Mouse (Mus musculus): Measurements from ENCODE around the gene Hba-a2. TPM values are rescaled to one million over a fixed set of nuclear protein-coding genes. Genes with fewer than 3 reads are reported as not detected.

The Hba-a2 gene
- polyA plus RNA-seq, 1 experiment from 2014 or later, result 4,243 TPM

- no peaks in the 10 kb centered on the region for H3K9me3 ChIP-seq (ENCODE audit: control insufficient read depth, low read length)
- H3K27ac ChIP-seq (replicated peaks; ENCODE audit: low read depth, low read length), result no peak overlapping the region
- 59% methylated on average over 14 of the region's 17 CpGs for WGBS
- peak overlapping the region; percentile 27; the same call in 1 of the 2 replicates for H3K4me2 ChIP-seq (ENCODE audit: low read depth, severe bottlenecking)
- ATAC-seq (ENCODE audit: insufficient number of reproducible peaks, low FRiP score, low TSS enrichment, low read depth), result 0 out of 2 replicates have a peak, but pooled peaks have one; percentile 45
- no peaks in the 10 kb centered on the region for H3K36me3 ChIP-seq (ENCODE audit: control insufficient read depth, insufficient read depth, low read length)
- DNase-seq (ENCODE audit: low spot score), result no peak
- H3K4me1 ChIP-seq (ENCODE audit: control insufficient read depth, insufficient read depth, low read length), result no peaks in the 10 kb centered on the region
- no peak overlapping the region for H3K4me3 ChIP-seq (ENCODE audit: low read depth, low read length)
- 0 out of 2 replicates have a peak, but pooled peaks cover 3% of the 10 kb centered on the region for H3K27me3 ChIP-seq (ENCODE audit: control insufficient read depth, insufficient read depth, low read length)
- H3K9ac ChIP-seq (ENCODE audit: low read length), result no peak overlapping the region
These were observed 4.3 kb downstream of the Hba-a2 start for GRCm38 (mm10) chr11:32300279-32301267.

- 78% methylated on average over 1 of the region's 1 CpGs for WGBS
- no peak overlapping the region for H3K27ac ChIP-seq (replicated peaks; ENCODE audit: low read depth, low read length)
These were observed 5.2 kb downstream of the Hba-a2 start for GRCm38 (mm10) chr11:32301506-32301905.

GRCm38 (mm10) chr11:32302824-32303419 lies 6.6 kb downstream of the Hba-a2 start:
- Histone ChIP-seq H3K9me3 (ENCODE audit: control insufficient read depth, low read length) (no peaks in the 10 kb centered on the region), H3K4me1 (ENCODE audit: control insufficient read depth, insufficient read depth, low read length) (no peaks in the 10 kb centered on the region), H3K4me3 (ENCODE audit: low read depth, low read length) (no peak overlapping the region), H3K4me2 (ENCODE audit: low read depth, severe bottlenecking) (no peak overlapping the region), H3K27ac (replicated peaks; ENCODE audit: low read depth, low read length) (no peak overlapping the region), H3K9ac (ENCODE audit: low read length) (no peak overlapping the region), H3K36me3 (ENCODE audit: control insufficient read depth, insufficient read depth, low read length) (no peaks in the 10 kb centered on the region), H3K27me3 (ENCODE audit: control insufficient read depth, insufficient read depth, low read length) (0 out of 2 replicates have a peak, but pooled peaks cover 3% of the 10 kb centered on the region)
- 52% methylated on average over 2 of the region's 2 CpGs for WGBS
- DNase-seq (ENCODE audit: low spot score) (no peak), ATAC-seq (ENCODE audit: insufficient number of reproducible peaks, low FRiP score, low TSS enrichment, low read depth) (no peak)

More at GRCm38 (mm10) chr11:32301506-32301905, 5.2 kb downstream of the Hba-a2 start:
- H3K4me1 ChIP-seq (ENCODE audit: control insufficient read depth, insufficient read depth, low read length), result no peaks in the 10 kb centered on the region
- no peaks in the 10 kb centered on the region for H3K9me3 ChIP-seq (ENCODE audit: control insufficient read depth, low read length)
- DNase-seq (ENCODE audit: low spot score) (no peak), ATAC-seq (ENCODE audit: insufficient number of reproducible peaks, low FRiP score, low TSS enrichment, low read depth) (no peak)
- no peak overlapping the region for H3K4me2 ChIP-seq (ENCODE audit: low read depth, severe bottlenecking)
- H3K36me3 ChIP-seq (ENCODE audit: control insufficient read depth, insufficient read depth, low read length), result no peaks in the 10 kb centered on the region
- 0 out of 2 replicates have a peak, but pooled peaks cover 3% of the 10 kb centered on the region for H3K27me3 ChIP-seq (ENCODE audit: control insufficient read depth, insufficient read depth, low read length)
- H3K9ac ChIP-seq (ENCODE audit: low read length), result no peak overlapping the region
- no peak overlapping the region for H3K4me3 ChIP-seq (ENCODE audit: low read depth, low read length)

GRCm38 (mm10) chr11:32303455-32303854 lies 7.2 kb downstream of the Hba-a2 start:
- Histone ChIP-seq H3K4me3 (ENCODE audit: low read depth, low read length) (no peak overlapping the region), H3K27me3 (ENCODE audit: control insufficient read depth, insufficient read depth, low read length) (0 out of 2 replicates have a peak, but pooled peaks cover 3% of the 10 kb centered on the region), H3K36me3 (ENCODE audit: control insufficient read depth, insufficient read depth, low read length) (no peaks in the 10 kb centered on the region), H3K4me2 (ENCODE audit: low read depth, severe bottlenecking) (no peak overlapping the region), H3K9me3 (ENCODE audit: control insufficient read depth, low read length) (no peaks in the 10 kb centered on the region), H3K9ac (ENCODE audit: low read length) (no peak overlapping the region), H3K27ac (replicated peaks; ENCODE audit: low read depth, low read length) (no peak overlapping the region), H3K4me1 (ENCODE audit: control insufficient read depth, insufficient read depth, low read length) (no peaks in the 10 kb centered on the region)
- WGBS, result 90% methylated on average over 1 of the region's 1 CpGs
- no peak for DNase-seq (ENCODE audit: low spot score)
- no peak for ATAC-seq (ENCODE audit: insufficient number of reproducible peaks, low FRiP score, low TSS enrichment, low read depth)

GRCm38 (mm10) chr11:32307006-32307405 lies 10.7 kb downstream of the Hba-a2 start:
- DNase-seq (ENCODE audit: low spot score) (no peak), ATAC-seq (ENCODE audit: insufficient number of reproducible peaks, low FRiP score, low TSS enrichment, low read depth) (no peak)
- no peak overlapping the region for H3K27ac ChIP-seq (replicated peaks; ENCODE audit: low read depth, low read length)
- H3K4me1 ChIP-seq (ENCODE audit: control insufficient read depth, insufficient read depth, low read length), result no peaks in the 10 kb centered on the region
- no peak overlapping the region for H3K4me3 ChIP-seq (ENCODE audit: low read depth, low read length)
- no peaks in the 10 kb centered on the region for H3K36me3 ChIP-seq (ENCODE audit: control insufficient read depth, insufficient read depth, low read length)
- no peaks in the 10 kb centered on the region for H3K27me3 ChIP-seq (ENCODE audit: control insufficient read depth, insufficient read depth, low read length)
- no peaks in the 10 kb centered on the region for H3K9me3 ChIP-seq (ENCODE audit: control insufficient read depth, low read length)
- no peak overlapping the region for H3K9ac ChIP-seq (ENCODE audit: low read length)
- WGBS, result 79% methylated on average over 1 of the region's 1 CpGs
- H3K4me2 ChIP-seq (ENCODE audit: low read depth, severe bottlenecking), result no peak overlapping the region

- H3K9me3 ChIP-seq (ENCODE audit: control insufficient read depth, low read length), result no peaks in the 10 kb centered on the region
- no peak overlapping the region for H3K4me2 ChIP-seq (ENCODE audit: low read depth, severe bottlenecking)
- no peaks in the 10 kb centered on the region for H3K36me3 ChIP-seq (ENCODE audit: control insufficient read depth, insufficient read depth, low read length)
- H3K27ac ChIP-seq (replicated peaks; ENCODE audit: low read depth, low read length), result no peak overlapping the region
- DNase-seq (ENCODE audit: low spot score) (no peak), ATAC-seq (ENCODE audit: insufficient number of reproducible peaks, low FRiP score, low TSS enrichment, low read depth) (no peak)
- H3K9ac ChIP-seq (ENCODE audit: low read length), result no peak overlapping the region
- no peaks in the 10 kb centered on the region for H3K4me1 ChIP-seq (ENCODE audit: control insufficient read depth, insufficient read depth, low read length)
- 69% methylated on average over 4 of the region's 4 CpGs for WGBS
- H3K4me3 ChIP-seq (ENCODE audit: low read depth, low read length), result no peak overlapping the region
- no peaks in the 10 kb centered on the region for H3K27me3 ChIP-seq (ENCODE audit: control insufficient read depth, insufficient read depth, low read length)
These were observed 13.2 kb downstream of the Hba-a2 start for GRCm38 (mm10) chr11:32309446-32309845.

GRCm38 (mm10) chr11:32309928-32310327 lies 13.6 kb downstream of the Hba-a2 start:
- no peaks in the 10 kb centered on the region for H3K27me3 ChIP-seq (ENCODE audit: control insufficient read depth, insufficient read depth, low read length)
- H3K4me3 ChIP-seq (ENCODE audit: low read depth, low read length), result no peak overlapping the region
- no peaks in the 10 kb centered on the region for H3K9me3 ChIP-seq (ENCODE audit: control insufficient read depth, low read length)
- H3K4me2 ChIP-seq (ENCODE audit: low read depth, severe bottlenecking), result no peak overlapping the region
- ATAC-seq (ENCODE audit: insufficient number of reproducible peaks, low FRiP score, low TSS enrichment, low read depth) (no peak), DNase-seq (ENCODE audit: low spot score) (no peak)
- no peak overlapping the region for H3K9ac ChIP-seq (ENCODE audit: low read length)
- 76% methylated on average over 3 of the region's 3 CpGs for WGBS
- H3K27ac ChIP-seq (replicated peaks; ENCODE audit: low read depth, low read length), result no peak overlapping the region
- no peaks in the 10 kb centered on the region for H3K36me3 ChIP-seq (ENCODE audit: control insufficient read depth, insufficient read depth, low read length)
- no peaks in the 10 kb centered on the region for H3K4me1 ChIP-seq (ENCODE audit: control insufficient read depth, insufficient read depth, low read length)

GRCm38 (mm10) chr11:32316009-32316408 lies 19.7 kb downstream of the Hba-a2 start:
- no peak overlapping the region for H3K27ac ChIP-seq (replicated peaks; ENCODE audit: low read depth, low read length)
- no peak overlapping the region for H3K9ac ChIP-seq (ENCODE audit: low read length)
- WGBS, result 87% methylated on average over 3 of the region's 3 CpGs
- ATAC-seq (ENCODE audit: insufficient number of reproducible peaks, low FRiP score, low TSS enrichment, low read depth) (no peak), DNase-seq (ENCODE audit: low spot score) (no peak)
- H3K4me3 ChIP-seq (ENCODE audit: low read depth, low read length), result no peak overlapping the region
- no peaks in the 10 kb centered on the region for H3K27me3 ChIP-seq (ENCODE audit: control insufficient read depth, insufficient read depth, low read length)
- H3K9me3 ChIP-seq (ENCODE audit: control insufficient read depth, low read length), result no peaks in the 10 kb centered on the region
- H3K4me2 ChIP-seq (ENCODE audit: low read depth, severe bottlenecking), result no peak overlapping the region
- no peaks in the 10 kb centered on the region for H3K36me3 ChIP-seq (ENCODE audit: control insufficient read depth, insufficient read depth, low read length)
- no peaks in the 10 kb centered on the region for H3K4me1 ChIP-seq (ENCODE audit: control insufficient read depth, insufficient read depth, low read length)

Data from limb, embryonic 11.5 days (tissue).